Mouse (Mus musculus): ENCODE data around the gene Evi5l.
A peak's percentile ranks its signal among the peaks of the same experiment; 100 is the strongest.

Gene Evi5l

DNA sequence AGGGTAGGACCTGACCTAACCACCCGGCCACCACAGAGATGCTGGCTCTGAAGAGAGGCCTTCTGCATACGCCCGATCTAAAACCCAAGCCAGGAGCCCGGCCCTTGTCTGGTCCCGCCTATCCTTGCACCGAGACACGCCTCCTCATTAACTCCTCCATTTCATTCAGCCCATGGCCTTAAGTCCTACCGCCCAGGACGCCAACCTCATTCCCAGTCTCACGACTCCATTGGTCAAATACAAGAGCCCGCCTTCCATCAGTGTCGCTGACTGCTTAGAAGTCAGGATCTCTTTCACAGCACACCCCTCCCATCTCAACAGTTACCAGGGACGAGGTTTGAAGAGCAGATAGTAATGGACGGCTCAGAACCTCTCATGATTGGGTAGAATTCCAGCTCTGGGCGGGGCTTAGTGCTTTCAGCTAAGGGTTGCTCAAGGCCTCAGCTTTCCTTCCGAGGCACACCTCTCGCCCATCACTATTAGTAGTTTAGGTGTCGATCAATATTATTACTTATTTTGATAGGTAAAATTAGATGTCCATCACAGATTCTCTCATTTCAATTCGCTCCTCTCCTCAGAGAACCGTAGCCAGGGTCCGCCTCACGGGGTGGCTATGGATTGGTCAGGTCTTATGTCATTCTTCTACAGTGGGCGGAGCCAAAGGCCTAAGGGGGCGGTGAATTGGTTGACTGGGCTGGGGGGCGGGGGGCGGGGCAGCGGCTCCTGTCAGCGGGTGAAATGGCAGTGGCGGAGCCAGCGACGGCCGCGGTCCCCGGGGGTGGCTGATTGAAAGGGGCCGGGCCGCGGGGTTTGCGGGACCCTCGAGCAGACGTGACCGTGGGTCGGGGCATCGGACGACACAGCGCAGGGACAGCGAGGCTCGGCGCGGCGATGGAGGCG lies at the start of gene Evi5l:
Gene Evi5l (plus strand): TSS at position 716 of the 900 bp plus-strand sequence.
- DNase-seq (ENCODE audit: low read depth in 1 of 2, low spot score in 2 of 2), result peak; percentile 91

GRCm38 (mm10) chr8:4133798-4134197 lies 32.6 kb upstream of the Evi5l start, which contains the start of gene Cd209g:
Cd209g (plus strand) TSS chr8:4134098.
- DNase-seq (ENCODE audit: low read depth in 1 of 2, low spot score in 2 of 2), result no peak

DNA sequence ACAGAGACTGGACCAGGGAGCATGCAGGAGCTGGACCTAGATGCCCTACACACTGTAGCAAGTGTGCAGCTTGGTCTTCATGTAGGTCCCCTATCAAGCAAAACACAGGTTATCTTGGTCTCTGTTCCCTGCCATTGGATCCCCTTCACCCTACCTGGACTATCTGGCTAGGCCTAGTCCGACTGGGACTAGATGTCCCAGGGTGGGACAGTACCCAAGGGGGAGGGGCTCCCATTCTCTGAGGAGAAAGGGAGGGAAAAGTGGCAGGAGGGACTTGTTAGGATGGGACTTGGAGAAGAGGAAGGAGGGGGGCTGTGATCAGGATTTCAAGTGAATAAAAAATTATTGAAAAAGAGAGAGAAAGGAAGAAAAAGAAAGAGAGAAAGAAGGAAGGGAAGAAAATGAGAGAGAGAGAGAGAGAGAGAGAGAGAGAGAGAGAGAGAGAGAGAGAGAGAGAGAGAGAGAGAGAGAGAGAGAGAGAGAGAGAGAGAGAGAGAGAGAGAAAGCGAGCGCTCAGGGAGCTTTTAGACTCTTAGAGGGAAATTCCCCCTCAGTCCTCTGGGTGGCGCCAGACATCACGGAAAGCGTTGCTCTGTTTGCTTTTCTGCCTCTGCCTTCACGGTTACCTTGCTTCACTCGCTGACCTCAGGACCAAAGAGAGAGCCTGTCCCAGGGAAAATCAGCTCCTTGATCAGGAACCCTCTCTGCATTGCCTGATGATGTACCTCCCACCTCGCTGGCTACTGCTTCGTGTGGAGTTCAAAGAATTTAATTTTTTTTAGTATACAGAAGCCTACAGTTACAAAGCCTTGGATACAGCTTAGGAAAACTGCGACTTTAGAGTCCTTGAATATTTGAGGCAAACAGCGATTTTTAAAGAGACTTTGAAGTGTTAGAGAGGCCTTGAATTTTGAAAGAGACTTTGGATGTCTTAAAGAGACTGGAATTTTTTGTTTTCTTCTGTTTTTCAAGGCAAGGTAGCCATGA lies 26.4 kb upstream of the Evi5l start:
- peak in 1 of 2 experiments; percentile 34 for DNase-seq (ENCODE audit: low read depth in 1 of 2, low spot score in 2 of 2)

GRCm38 (mm10) chr8:4141721-4142120 lies 24.6 kb upstream of the Evi5l start:
- no peak for DNase-seq (ENCODE audit: low read depth in 1 of 2, low spot score in 2 of 2)

DNA sequence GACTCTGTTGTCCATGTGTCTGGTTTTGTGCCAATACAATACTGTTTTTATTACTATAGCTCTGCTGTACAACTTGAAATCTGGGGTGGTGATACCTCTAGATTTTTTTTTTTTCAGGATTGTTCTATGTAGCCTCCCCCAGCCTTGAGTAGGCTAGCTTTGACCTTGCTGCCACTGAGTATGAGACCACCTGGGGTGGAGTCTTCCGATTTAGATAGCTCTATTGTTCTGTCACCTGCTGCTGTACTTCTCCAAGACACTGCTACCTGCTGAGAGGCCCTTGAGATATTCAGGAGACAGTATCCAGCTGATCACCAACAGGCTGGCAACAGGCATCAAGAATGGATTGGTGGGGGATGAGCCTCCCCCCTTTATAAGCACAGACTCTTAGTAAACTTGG lies 19.1 kb upstream of the Evi5l start:
- no peak for DNase-seq (ENCODE audit: low read depth in 1 of 2, low spot score in 2 of 2)

GRCm38 (mm10) chr8:4154878-4155277 lies 11.5 kb upstream of the Evi5l start:
- no peak for DNase-seq (ENCODE audit: low read depth in 1 of 2, low spot score in 2 of 2)

DNA sequence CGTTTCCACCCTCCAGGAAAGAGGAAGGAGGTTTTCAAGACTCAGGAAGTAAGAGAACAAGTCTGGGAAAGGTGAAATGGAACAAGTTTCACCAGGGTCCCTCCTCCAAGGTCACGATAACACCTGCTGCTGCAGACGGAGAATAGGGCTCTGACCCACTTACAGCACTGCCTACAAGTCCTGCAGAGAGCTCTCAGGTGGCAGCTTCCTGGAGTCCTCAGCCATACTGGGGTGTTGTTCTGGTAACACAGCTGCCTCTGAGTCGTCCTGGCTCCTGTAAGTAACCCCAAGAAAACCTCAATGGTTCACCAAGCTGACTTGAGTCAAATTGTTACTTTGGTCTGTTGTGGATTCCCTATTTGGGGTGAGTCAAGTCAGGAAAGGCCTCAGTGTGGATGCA lies 3.6 kb upstream of the Evi5l start:
- no peak for DNase-seq (ENCODE audit: low read depth in 1 of 2, low spot score in 2 of 2)

- DNase-seq (ENCODE audit: low read depth in 1 of 2, low spot score in 2 of 2), result no peak
Measured at GRCm38 (mm10) chr8:4165176-4165851, 1.1 kb upstream of the Evi5l start.

DNA sequence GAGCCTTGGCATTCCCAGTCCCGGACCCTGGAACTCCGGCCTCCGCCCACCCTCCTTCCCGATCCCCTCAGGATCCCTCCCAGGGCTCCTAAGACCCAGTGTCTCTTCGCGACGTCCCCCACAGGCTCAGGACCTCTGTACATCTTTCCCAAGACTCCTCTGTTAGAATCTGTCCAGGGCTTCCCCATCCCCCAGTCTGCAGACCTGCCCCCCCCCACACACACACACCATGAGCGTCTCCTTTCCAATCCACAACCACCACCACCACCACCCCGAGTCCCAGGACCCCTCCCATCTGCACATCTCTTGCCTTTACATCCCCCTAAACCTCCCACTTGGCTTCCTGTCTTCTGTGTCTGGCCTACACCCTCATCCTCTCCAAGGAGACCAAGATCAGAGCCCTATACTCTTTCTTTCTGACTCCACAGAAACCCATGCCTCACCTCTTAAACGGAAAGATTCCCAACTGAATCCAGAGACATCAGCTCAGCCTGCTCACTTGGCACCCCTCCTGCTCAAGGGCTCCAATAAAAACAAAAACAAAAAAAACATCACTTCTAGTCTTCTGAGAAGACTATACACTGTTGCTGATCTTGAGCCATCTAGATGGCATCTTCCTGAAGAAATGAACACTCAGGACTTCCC lies 636 bp downstream of the Evi5l start:
- no peak for DNase-seq (ENCODE audit: low read depth in 1 of 2, low spot score in 2 of 2)

DNA sequence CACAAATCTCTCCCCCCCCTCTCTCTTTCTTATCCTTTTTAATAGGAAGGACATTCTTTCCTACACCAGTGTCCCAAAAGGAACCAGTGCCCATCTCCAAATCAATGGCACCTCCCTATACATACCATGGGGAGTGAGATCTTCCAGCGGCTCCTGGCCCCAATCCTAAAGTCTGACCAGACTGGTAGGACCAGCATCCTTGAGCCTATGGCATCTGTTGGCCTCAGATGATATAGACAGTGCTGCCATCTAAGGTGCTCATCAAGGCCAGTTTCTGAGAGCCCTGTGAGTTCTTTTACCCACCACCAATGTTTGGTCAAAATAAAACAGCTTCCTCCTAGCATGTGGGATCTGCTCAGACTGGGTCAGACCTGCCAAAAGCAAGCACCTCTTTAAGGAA lies 1.6 kb downstream of the Evi5l start:
- DNase-seq (ENCODE audit: low read depth in 1 of 2, low spot score in 2 of 2), result no peak

GRCm38 (mm10) chr8:4172486-4172885 lies 6.1 kb downstream of the Evi5l start:
- DNase-seq (ENCODE audit: low read depth in 1 of 2, low spot score in 2 of 2), result no peak

- no peak for DNase-seq (ENCODE audit: low read depth in 1 of 2, low spot score in 2 of 2)
Measured at GRCm38 (mm10) chr8:4174018-4174417, 7.7 kb downstream of the Evi5l start.

GRCm38 (mm10) chr8:4183409-4183808 lies 17.0 kb downstream of the Evi5l start:
- DNase-seq (ENCODE audit: low read depth in 1 of 2, low spot score in 2 of 2), result no peak

DNA sequence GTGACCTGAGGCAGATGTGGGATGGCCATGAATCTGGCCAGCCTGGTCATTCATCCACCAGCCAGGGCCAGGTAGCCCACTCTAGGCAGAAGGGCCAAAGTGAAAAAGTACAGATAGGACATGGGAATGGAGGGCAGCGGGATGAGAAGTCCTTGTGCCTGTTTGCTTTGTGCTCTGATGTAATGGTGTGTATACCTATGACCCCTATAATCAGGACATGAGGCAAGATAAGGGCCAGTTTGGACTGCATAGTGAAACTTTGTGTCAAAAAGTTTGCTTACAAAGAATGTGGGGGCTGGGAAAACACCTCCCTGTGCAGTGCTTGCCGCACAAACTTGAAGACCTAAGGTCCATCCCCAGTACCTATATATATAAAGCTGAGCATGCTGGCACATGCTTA lies 19.8 kb downstream of the Evi5l start:
- no peak for DNase-seq (ENCODE audit: low read depth in 1 of 2, low spot score in 2 of 2)

- no peak for DNase-seq (ENCODE audit: low read depth in 1 of 2, low spot score in 2 of 2)
Measured at GRCm38 (mm10) chr8:4188605-4189004, 22.2 kb downstream of the Evi5l start.

- DNase-seq (ENCODE audit: low read depth in 1 of 2, low spot score in 2 of 2), result no peak
Measured at GRCm38 (mm10) chr8:4189031-4189722, 22.8 kb downstream of the Evi5l start.

- no peak for DNase-seq (ENCODE audit: low read depth in 1 of 2, low spot score in 2 of 2)
Measured at GRCm38 (mm10) chr8:4192305-4192704, 25.9 kb downstream of the Evi5l start.

DNA sequence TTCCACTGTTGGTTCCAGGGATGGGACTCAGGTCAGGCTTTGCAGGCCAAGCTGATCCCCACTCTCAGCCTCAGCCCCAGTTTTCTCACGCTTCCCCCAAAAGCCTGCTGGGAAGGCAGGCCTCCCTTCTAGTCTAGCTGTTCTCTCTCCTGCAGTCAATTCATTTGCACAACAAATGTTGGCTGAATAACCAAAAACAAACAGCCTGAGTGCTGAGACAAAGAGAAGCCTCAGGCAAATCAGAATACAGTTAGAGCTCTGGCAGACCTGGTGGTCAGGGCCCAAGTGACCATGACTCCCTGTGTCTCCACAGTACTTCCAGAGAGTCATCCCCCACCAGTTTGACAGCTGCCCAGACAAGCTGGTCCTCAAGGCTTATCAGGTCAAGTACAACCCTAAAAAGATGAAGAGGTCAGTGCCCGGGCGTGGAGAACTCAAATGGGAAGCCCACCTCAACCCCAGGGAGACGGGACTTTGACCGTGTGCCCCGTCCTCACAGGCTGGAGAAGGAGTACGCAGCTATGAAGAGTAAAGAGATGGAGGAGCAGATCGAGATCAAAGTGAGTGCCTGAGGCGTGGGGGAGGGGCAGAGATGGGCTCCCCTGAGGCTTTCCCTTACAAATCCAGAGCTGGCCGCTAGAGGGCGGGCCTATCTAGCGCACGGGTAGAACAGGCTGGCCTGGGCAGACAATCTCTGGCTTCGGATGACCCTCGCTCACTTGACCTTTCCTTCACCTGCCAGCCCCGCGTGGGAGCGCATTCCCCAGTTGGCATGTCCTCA lies 26.6 kb downstream of the Evi5l start:
- peak; percentile 30 to 50 for DNase-seq (ENCODE audit: low read depth in 1 of 2, low spot score in 2 of 2)

DNA sequence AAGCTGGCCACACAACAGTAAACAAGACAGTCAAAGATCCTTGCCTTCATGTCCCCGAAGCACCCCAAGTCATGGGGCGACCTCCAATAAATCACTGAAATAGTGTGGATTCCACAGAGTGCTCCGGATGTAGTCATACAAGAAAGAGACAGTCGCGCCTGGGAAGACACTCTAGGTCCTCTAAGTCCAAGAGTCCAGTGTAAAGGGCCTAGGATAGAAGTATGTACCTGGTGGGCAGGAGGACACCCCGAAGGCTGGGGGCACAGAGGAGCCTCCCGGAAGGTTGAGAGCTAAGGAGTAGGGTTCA lies 27.2 kb downstream of the Evi5l start:
- DNase-seq (ENCODE audit: low read depth in 1 of 2, low spot score in 2 of 2), result no peak
